Comparison of ENCODE assay signal across 14 mouse cellular contexts in genomic region chr3:22091266-22091550, GRCm38 (mm10). TPM values are rescaled to one million over a fixed set of nuclear protein-coding genes. Genes with fewer than 3 reads are reported as not detected.
A peak's percentile ranks its signal among the peaks of the same experiment; 100 is the strongest.
DNase-seq lines count a peak whose midpoint lies in the region; ATAC-seq and TF ChIP-seq lines count a peak whose summit lies in the region.
"Had no signal": no experiment of that assay in that cellular context is flagged by ENCODE, and none has a peak within 500 bp of the region (broad histone marks: within the 10 kb centered on the region; RNA-seq: fewer than 3 reads in every experiment).

No protein-coding gene starts in this region.

- no peak overlapping the region for H3K4me3 ChIP-seq in hindbrain, postnatal 0 days (ENCODE audit: low read length)
- no peak overlapping the region for H3K4me3 ChIP-seq in hindbrain, embryonic 14.5 days (replicated peaks; ENCODE audit: low read length)
- H3K4me3 ChIP-seq in macrophage (ENCODE audit: inconsistent target): no peak overlapping the region
- H3K4me3 ChIP-seq: heart, embryonic 15.5 days; liver, embryonic 13.5 days; midbrain, embryonic 12.5 days; neural tube, embryonic 13.5 days had no signal

- H3K9me3 ChIP-seq in hindbrain, postnatal 0 days (ENCODE audit: low read length): no peaks in the 10 kb centered on the region
- no peaks in the 10 kb centered on the region for H3K9me3 ChIP-seq in hindbrain, embryonic 14.5 days (ENCODE audit: control insufficient read depth, low read length)
- H3K9me3 ChIP-seq: heart, embryonic 15.5 days; liver, embryonic 13.5 days; midbrain, embryonic 12.5 days; neural tube, embryonic 13.5 days had no signal

- TF ChIP-seq CTCF in hindbrain, postnatal 0 days (IDR thresholded peaks at IDR 0.05; ENCODE audit: low read depth): no peak
- no peak for TF ChIP-seq CTCF in Patski (IDR thresholded peaks at IDR 0.05)

- no peak overlapping the region for H3K9ac ChIP-seq in hindbrain, postnatal 0 days (replicated peaks; ENCODE audit: low read length)
- H3K9ac ChIP-seq in hindbrain, embryonic 14.5 days: no peak overlapping the region
- H3K9ac ChIP-seq: heart, embryonic 15.5 days; liver, embryonic 13.5 days; midbrain, embryonic 12.5 days; neural tube, embryonic 13.5 days had no signal

- no peak overlapping the region for H3K4me2 ChIP-seq in hindbrain, postnatal 0 days (ENCODE audit: low read depth, low read length)
- no peak overlapping the region for H3K4me2 ChIP-seq in hindbrain, embryonic 14.5 days (replicated peaks)
- H3K4me2 ChIP-seq: heart, embryonic 15.5 days; liver, embryonic 13.5 days; midbrain, embryonic 12.5 days; neural tube, embryonic 13.5 days had no signal

- H3K4me1 ChIP-seq in hindbrain, postnatal 0 days (ENCODE audit: insufficient read depth, low read length): no peaks in the 10 kb centered on the region
- 0 out of 2 replicates have a peak, but pooled peaks cover 4% of the 10 kb centered on the region for H3K4me1 ChIP-seq in hindbrain, embryonic 14.5 days (replicated peaks; ENCODE audit: control insufficient read depth, insufficient read depth, low read length)
- H3K4me1 ChIP-seq: midbrain, embryonic 12.5 days had no signal

- no peak for DNase-seq in hindbrain, postnatal 0 days (ENCODE audit: low spot score)
- no peak for DNase-seq in hindbrain, embryonic 14.5 days (ENCODE audit: low spot score)
- no peak for DNase-seq in Patski (ENCODE audit: low read depth, low spot score)
- DNase-seq in Muller cell, postnatal 12 days (ENCODE audit: inconsistent ontology term): no peak
- DNase-seq in adrenal gland, postnatal 4 days (ENCODE audit: low spot score in 2 of 2): no peak
- DNase-seq in neural tube, embryonic 10.5 days (ENCODE audit: extremely low spot score, low spot score): no peak
- DNase-seq: adrenal gland, postnatal 10 days; liver, embryonic 13.5 days; right cerebral cortex, adult 18-20 months had no signal

- H3K27ac ChIP-seq in hindbrain, postnatal 0 days: 0 out of 2 replicates have a peak overlapping the region, but pooled peaks have one; percentile 11
- no peak overlapping the region for H3K27ac ChIP-seq in hindbrain, embryonic 14.5 days
- peak overlapping the region; percentile 19; the same call in 1 of the 2 replicates for H3K27ac ChIP-seq in macrophage
- H3K27ac ChIP-seq: liver, embryonic 13.5 days; midbrain, embryonic 12.5 days; neural tube, embryonic 13.5 days had no signal

- ATAC-seq in hindbrain, postnatal 0 days: no peak
- no peak for ATAC-seq in hindbrain, embryonic 14.5 days (ENCODE audit: low FRiP score)
- peak; percentile 37 for ATAC-seq in Patski
- peak; percentile 49 to 50; a peak in 2 of 4 replicates for ATAC-seq in hematopoietic stem cell, adult 5-6 weeks (replicated peaks in 1 of 2; ENCODE audit: insufficient read depth in 1 of 2, low FRiP score in 2 of 2, low TSS enrichment in 1 of 2, low read depth in 1 of 2, poor library complexity in 2 of 2, severe bottlenecking in 2 of 2)

- H3K27me3 ChIP-seq in hindbrain, postnatal 0 days (ENCODE audit: insufficient read depth, low read length): no peaks in the 10 kb centered on the region
- no peaks in the 10 kb centered on the region for H3K27me3 ChIP-seq in hindbrain, embryonic 14.5 days (ENCODE audit: control insufficient read depth, insufficient read depth, low read length)
- no peaks in the 10 kb centered on the region for H3K27me3 ChIP-seq in Patski
- H3K27me3 ChIP-seq: heart, embryonic 15.5 days; liver, embryonic 13.5 days; midbrain, embryonic 12.5 days; neural tube, embryonic 13.5 days had no signal

- POLR2A ChIA-PET in Patski (lab: Charles Lee): interaction anchor here (1.0 to 2.3 kb wide), 3 partner anchors 9 to 268 kb away, joined by 4 to 7 read pairs (median 7); partner anchors contain the start of gene Tbl1xr1

- in situ Hi-C loops in Patski (cut with MboI; ENCODE audit: low pct_unique_long_range_greater_than_20kb): loop anchor here (5.0 kb wide), 1 partner anchor 529 kb away; no protein-coding TSS in a partner anchor

- no peaks in the 10 kb centered on the region for H3K36me3 ChIP-seq in hindbrain, postnatal 0 days (ENCODE audit: insufficient read depth, low read length)
- H3K36me3 ChIP-seq in hindbrain, embryonic 14.5 days (replicated peaks; ENCODE audit: control insufficient read depth, insufficient read depth): no peaks in the 10 kb centered on the region
- no peaks in the 10 kb centered on the region for H3K36me3 ChIP-seq in macrophage (ENCODE audit: inconsistent target)
- H3K36me3 ChIP-seq: heart, embryonic 15.5 days; midbrain, embryonic 12.5 days; neural tube, embryonic 13.5 days had no signal

- CTCF ChIA-PET in Patski (lab: Charles Lee): interaction anchor here (0.7 to 4.7 kb wide), 7 partner anchors 10 to 591 kb away, joined by 3 to 36 read pairs (median 5); no protein-coding TSS in a partner anchor

- peaks cover 100% of the 10 kb centered on the region for H3K79me2 ChIP-seq in macrophage (ENCODE audit: inconsistent target)

- WGBS in hindbrain, postnatal 0 days: 75% methylated on average over 3 of the region's 3 CpGs
- WGBS in hindbrain, embryonic 14.5 days: 90% methylated on average over 3 of the region's 3 CpGs
- WGBS in macrophage (ENCODE audit: missing documents): 37% methylated on average over 3 of the region's 3 CpGs

RNA-seq across cellular contexts. Expression of gene Tbl1xr1, which starts 14.8 kb away (rescaled TPM):
- total RNA-seq in hindbrain, postnatal 0 days (2014; rRNA removed): 33.1 and 50.3 TPM in 2 replicates
- polyA plus RNA-seq in hindbrain, postnatal 0 days (2015; fragmentation: Nextera tagmentation; extraction: Ambion mirVana): 9.7 and 12.8 TPM in 2 replicates
- 23.1 and 23.9 TPM in 2 replicates for polyA plus RNA-seq in hindbrain, embryonic 14.5 days (2014; fragmentation: Nextera tagmentation; extraction: Ambion mirVana)
- polyA plus RNA-seq in Patski (2021) (36.5 TPM), macrophage (2018) (17.8 to 28.7 TPM (median 19.1 TPM) in 3 replicates)
- 76.1 and 86.5 TPM in 2 replicates for total RNA-seq in hematopoietic stem cell, adult 5-6 weeks (2017)
- total RNA-seq in macrophage (2018; cell fraction: chromatin; rRNA removed): 10 to 100 TPM; 18.2 to 84.1 (median 54.2) TPM
- total RNA-seq in macrophage (2018; cell fraction: cytosol; rRNA removed): 10 to 100 TPM; 39.9 to 76.1 (median 57.6) TPM
- total RNA-seq in macrophage (2018; cell fraction: nucleus; rRNA removed): 100 to 1,000 TPM in 2 of 26 experiments, 10 to 100 TPM in 24; 22.8 to 116 (median 64.2) TPM
- 10 to 100 TPM; 73.7 to 99.3 TPM for total RNA-seq in adrenal gland, postnatal 4 days (2021)

Comparison
In these comparisons a context has a peak if more than half of its experiments do, and no peak if none do; other contexts are left out.
1. ATAC-seq: peak in Patski (single experiment) and hematopoietic stem cell, adult 5-6 weeks (2 of 2); none in hindbrain, postnatal 0 days (single experiment) and hindbrain, embryonic 14.5 days (single experiment).